Mouse (Mus musculus) midbrain, embryonic 15.5 days (tissue): Measurements from ENCODE around the gene Wipi1. TPM values are rescaled to one million over a fixed set of nuclear protein-coding genes. Genes with fewer than 3 reads are reported as not detected.

Experiments
- ATAC-seq: fragments of 200-750 bp; cut with Nextera tagmentation; replicated peaks from 2 replicates; pipeline ENCODE4 v1.8.0; 2017; ENCODE audit warnings: moderate TSS enrichment
- H3K27ac ChIP-seq: fragments of 300-500 bp; sonication (generic); 2 replicates; pipeline ENCODE4 v1.5.1; 2015; ENCODE audit warnings: mild to moderate bottlenecking, inconsistent platforms
- H3K27me3 ChIP-seq: fragments of 300-500 bp; sonication (generic); replicated peaks from 2 replicates; pipeline ENCODE4 v1.6.1; 2015; ENCODE audit warnings: inconsistent platforms
- H3K36me3 ChIP-seq: fragments of 300-500 bp; sonication (generic); replicated peaks from 2 replicates; pipeline ENCODE4 v1.6.1; 2015; ENCODE audit warnings: inconsistent platforms
- H3K4me1 ChIP-seq: fragments of 300-500 bp; sonication (generic); 2 replicates; pipeline ENCODE4 v1.6.1; 2015; ENCODE audit warnings: inconsistent platforms
- H3K4me2 ChIP-seq: fragments of 300-500 bp; sonication (generic); 2 replicates; pipeline ENCODE4 v1.6.1; 2015; ENCODE audit warnings: inconsistent platforms, mild to moderate bottlenecking, moderate library complexity
- H3K4me3 ChIP-seq: fragments of 300-500 bp; sonication (generic); 2 replicates; pipeline ENCODE4 v1.5.1; 2015; ENCODE audit warnings: mild to moderate bottlenecking, inconsistent platforms
- H3K9ac ChIP-seq: fragments of 300-500 bp; sonication (generic); 2 replicates; pipeline ENCODE4 v1.6.1; 2015; ENCODE audit warnings: mild to moderate bottlenecking, inconsistent platforms
- H3K9me3 ChIP-seq: fragments of 300-500 bp; sonication (generic); 2 replicates; pipeline ENCODE4 v1.6.1; 2016; ENCODE audit warnings: inconsistent platforms
- WGBS: fragments of 180-500 bp; shearing (Covaris S2); methylation state at CpG from one replicate; pipeline ENCODE4 v1.1.7; 2015; ENCODE audit warnings: mixed read lengths; 5-methylcytosine and 5-hydroxymethylcytosine counted together
- polyA plus RNA-seq: library from polyadenylated mRNA; unstranded; fragments of >200 nt; fragmentation: Nextera tagmentation; extraction: Ambion mirVana; gene quantifications from 2 replicates; pipeline ENCODE4 v1.2.1, GENCODE M21; 2015

Wipi1 gene
- polyA plus RNA-seq, 1 experiment from 2014 or later, result 15.2 TPM

- Histone ChIP-seq H3K9me3 (no peaks in the 10 kb centered on the region), H3K4me2 (no peak overlapping the region), H3K4me3 (no peak overlapping the region), H3K9ac (no peak overlapping the region), H3K27ac (no peak overlapping the region), H3K27me3 (0 out of 2 replicates have a peak, but pooled peaks cover 3% of the 10 kb centered on the region), H3K4me1 (peaks cover 4% of the 10 kb centered on the region; the same call in 1 of the 2 replicates), H3K36me3 (no peaks in the 10 kb centered on the region)
- no peak for ATAC-seq
- WGBS, result 83% methylated on average over 4 of the region's 4 CpGs
These were observed 4.6 kb upstream of the Wipi1 start for GRCm38 (mm10) chr11:109616352-109616751.

DNA sequence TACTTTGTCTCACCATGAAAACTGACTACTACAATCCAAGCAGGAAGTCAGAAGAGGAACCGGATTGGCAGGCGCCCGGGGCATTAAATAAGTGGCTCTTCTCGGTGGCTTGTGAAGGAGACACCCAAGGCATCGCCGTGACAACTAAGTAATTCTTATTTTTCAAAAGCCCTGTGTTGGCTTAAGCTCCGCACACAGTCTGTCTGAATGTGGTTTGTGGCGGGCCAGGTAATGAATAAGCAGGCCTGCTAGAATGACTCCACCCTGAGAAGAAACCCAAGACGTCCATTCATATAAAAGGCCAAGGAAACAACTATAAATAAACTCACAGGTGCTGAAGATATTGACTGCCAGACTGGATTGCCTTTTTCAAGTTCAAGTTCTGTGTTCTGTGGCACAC is 3.5 kb upstream of the Wipi1 start:
- 55% methylated on average over 9 of the region's 9 CpGs for WGBS
- H3K4me1 ChIP-seq, result peaks cover 9% of the 10 kb centered on the region

GRCm38 (mm10) chr11:109612871-109613529 is 1.2 kb upstream of the Wipi1 start:
- ATAC-seq, result no peak
- H3K27ac ChIP-seq, result no peak overlapping the region
- WGBS, result 63% methylated on average over 7 of the region's 7 CpGs

More for the DNA sequence above, 3.5 kb upstream of the Wipi1 start:
- H3K36me3 ChIP-seq, result no peaks in the 10 kb centered on the region
- H3K9ac ChIP-seq, result no peak overlapping the region
- 0 out of 2 replicates have a peak, but pooled peaks cover 3% of the 10 kb centered on the region for H3K27me3 ChIP-seq
- no peak overlapping the region for H3K4me2 ChIP-seq
- H3K4me3 ChIP-seq, result no peak overlapping the region
- no peak for ATAC-seq
- H3K9me3 ChIP-seq, result no peaks in the 10 kb centered on the region
- H3K27ac ChIP-seq, result no peak overlapping the region

DNA sequence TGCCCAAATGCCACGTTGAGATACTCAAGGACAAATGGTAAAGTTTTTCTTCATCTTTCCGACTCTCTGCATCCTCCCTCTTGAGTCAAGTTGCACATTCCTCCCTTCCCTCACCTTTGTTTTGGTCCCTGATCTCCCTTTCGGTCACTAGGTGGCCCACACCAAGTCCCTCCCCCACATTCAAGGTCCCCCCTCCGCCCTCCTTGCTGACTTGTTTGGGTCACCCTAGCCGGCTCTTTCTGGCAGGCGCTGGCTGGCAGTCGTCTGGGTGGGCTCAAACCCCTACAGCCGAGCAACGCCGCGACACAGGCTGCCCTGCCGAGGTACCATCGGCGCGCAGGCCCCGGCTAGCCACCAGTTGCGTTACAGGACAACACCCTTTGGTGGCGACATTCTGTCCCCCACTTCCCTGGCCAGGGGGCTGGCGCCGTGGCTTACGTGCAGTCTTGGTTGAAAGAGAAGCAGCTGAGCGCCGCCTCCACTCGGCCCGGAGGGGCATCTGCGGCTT is 918 bp downstream of the Wipi1 start:
- H3K36me3 ChIP-seq, result no peaks in the 10 kb centered on the region
- no peak for ATAC-seq
- H3K4me1 ChIP-seq, result peaks cover 19% of the 10 kb centered on the region
- H3K4me3 ChIP-seq, result peak overlapping the region; percentile 70
- H3K4me2 ChIP-seq, result peak overlapping the region; percentile 90
- H3K27me3 ChIP-seq, result 0 out of 2 replicates have a peak, but pooled peaks cover 5% of the 10 kb centered on the region
- peak overlapping the region; percentile 73 for H3K27ac ChIP-seq
- H3K9me3 ChIP-seq, result no peaks in the 10 kb centered on the region
- under 1% methylated on average over 26 of the region's 26 CpGs for WGBS
- H3K9ac ChIP-seq, result peak overlapping the region; percentile 51

More at GRCm38 (mm10) chr11:109612871-109613529, 1.2 kb upstream of the Wipi1 start:
- Histone ChIP-seq H3K36me3 (no peaks in the 10 kb centered on the region), H3K4me2 (no peak overlapping the region), H3K9ac (no peak overlapping the region), H3K4me3 (no peak overlapping the region), H3K9me3 (no peaks in the 10 kb centered on the region), H3K27me3 (0 out of 2 replicates have a peak, but pooled peaks cover 5% of the 10 kb centered on the region), H3K4me1 (peaks cover 19% of the 10 kb centered on the region)

- H3K36me3 ChIP-seq, result no peaks in the 10 kb centered on the region
- no peak for ATAC-seq
- H3K9me3 ChIP-seq, result no peaks in the 10 kb centered on the region
- peak overlapping the region; percentile 70 for H3K4me3 ChIP-seq
- WGBS, result 12% methylated on average over 9 of the region's 9 CpGs
- no peak overlapping the region for H3K27ac ChIP-seq
- peak overlapping the region; percentile 51 for H3K9ac ChIP-seq
- H3K4me2 ChIP-seq, result peak overlapping the region; percentile 90
- H3K27me3 ChIP-seq, result 0 out of 2 replicates have a peak, but pooled peaks cover 5% of the 10 kb centered on the region
- peaks cover 19% of the 10 kb centered on the region for H3K4me1 ChIP-seq
These were observed 1.5 kb downstream of the Wipi1 start for GRCm38 (mm10) chr11:109610046-109610794.

GRCm38 (mm10) chr11:109608976-109609625 is 2.7 kb downstream of the Wipi1 start:
- no peak for ATAC-seq
- H3K4me2 ChIP-seq, result no peak overlapping the region

GRCm38 (mm10) chr11:109607600-109607999 is 4.2 kb downstream of the Wipi1 start:
- no peak for ATAC-seq
- H3K4me3 ChIP-seq, result no peak overlapping the region
- no peak overlapping the region for H3K27ac ChIP-seq
- no peaks in the 10 kb centered on the region for H3K9me3 ChIP-seq
- 74% methylated on average over 6 of the region's 6 CpGs for whole genome bisulfite sequencing
- no peaks in the 10 kb centered on the region for H3K36me3 ChIP-seq
- peaks cover 19% of the 10 kb centered on the region for H3K4me1 ChIP-seq
- H3K27me3 ChIP-seq, result 0 out of 2 replicates have a peak, but pooled peaks cover 2% of the 10 kb centered on the region
- H3K9ac ChIP-seq, result no peak overlapping the region
- H3K4me2 ChIP-seq, result no peak overlapping the region

More at GRCm38 (mm10) chr11:109608976-109609625, 2.7 kb downstream of the Wipi1 start:
- Histone ChIP-seq H3K4me3 (no peak overlapping the region), H3K9ac (no peak overlapping the region), H3K9me3 (no peaks in the 10 kb centered on the region), H3K27me3 (0 out of 2 replicates have a peak, but pooled peaks cover 5% of the 10 kb centered on the region), H3K4me1 (peaks cover 19% of the 10 kb centered on the region), H3K27ac (no peak overlapping the region), H3K36me3 (no peaks in the 10 kb centered on the region)
- 66% methylated on average over 6 of the region's 6 CpGs for WGBS

GRCm38 (mm10) chr11:109598778-109599570 is 12.8 kb downstream of the Wipi1 start:
- no peak for ATAC-seq
- WGBS, result 86% methylated on average over 12 of the region's 12 CpGs
- H3K4me2 ChIP-seq, result no peak overlapping the region
- no peaks in the 10 kb centered on the region for H3K4me1 ChIP-seq
- no peaks in the 10 kb centered on the region for H3K36me3 ChIP-seq
- no peak overlapping the region for H3K27ac ChIP-seq
- H3K9me3 ChIP-seq, result no peaks in the 10 kb centered on the region
- H3K9ac ChIP-seq, result no peak overlapping the region
- no peaks in the 10 kb centered on the region for H3K27me3 ChIP-seq
- H3K4me3 ChIP-seq, result no peak overlapping the region

DNA sequence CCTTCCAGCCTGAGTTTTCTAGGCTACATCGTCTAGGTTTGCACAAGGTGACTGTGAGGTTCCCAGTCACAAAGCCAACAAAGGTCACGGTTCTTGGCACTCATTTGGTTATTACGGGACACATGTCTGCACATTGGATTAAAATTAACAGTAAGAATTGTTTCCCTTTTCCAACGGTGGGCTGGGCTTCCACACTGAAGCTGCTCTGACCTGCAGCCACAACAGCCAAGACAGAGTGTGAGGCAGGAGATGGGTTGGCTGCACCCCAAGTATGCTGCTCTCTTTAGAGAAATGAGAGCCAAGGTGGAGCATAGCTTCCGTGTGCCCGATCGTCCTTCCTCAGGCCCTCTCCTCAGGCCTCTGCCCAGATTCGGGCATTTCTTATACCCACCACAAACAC is 17.0 kb downstream of the Wipi1 start:
- 92% methylated on average over 8 of the region's 8 CpGs for WGBS
- no peak for ATAC-seq
- Histone ChIP-seq H3K4me3 (no peak overlapping the region), H3K4me1 (no peaks in the 10 kb centered on the region), H3K9me3 (no peaks in the 10 kb centered on the region), H3K27me3 (no peaks in the 10 kb centered on the region), H3K27ac (no peak overlapping the region), H3K36me3 (no peaks in the 10 kb centered on the region), H3K9ac (no peak overlapping the region), H3K4me2 (no peak overlapping the region)

DNA sequence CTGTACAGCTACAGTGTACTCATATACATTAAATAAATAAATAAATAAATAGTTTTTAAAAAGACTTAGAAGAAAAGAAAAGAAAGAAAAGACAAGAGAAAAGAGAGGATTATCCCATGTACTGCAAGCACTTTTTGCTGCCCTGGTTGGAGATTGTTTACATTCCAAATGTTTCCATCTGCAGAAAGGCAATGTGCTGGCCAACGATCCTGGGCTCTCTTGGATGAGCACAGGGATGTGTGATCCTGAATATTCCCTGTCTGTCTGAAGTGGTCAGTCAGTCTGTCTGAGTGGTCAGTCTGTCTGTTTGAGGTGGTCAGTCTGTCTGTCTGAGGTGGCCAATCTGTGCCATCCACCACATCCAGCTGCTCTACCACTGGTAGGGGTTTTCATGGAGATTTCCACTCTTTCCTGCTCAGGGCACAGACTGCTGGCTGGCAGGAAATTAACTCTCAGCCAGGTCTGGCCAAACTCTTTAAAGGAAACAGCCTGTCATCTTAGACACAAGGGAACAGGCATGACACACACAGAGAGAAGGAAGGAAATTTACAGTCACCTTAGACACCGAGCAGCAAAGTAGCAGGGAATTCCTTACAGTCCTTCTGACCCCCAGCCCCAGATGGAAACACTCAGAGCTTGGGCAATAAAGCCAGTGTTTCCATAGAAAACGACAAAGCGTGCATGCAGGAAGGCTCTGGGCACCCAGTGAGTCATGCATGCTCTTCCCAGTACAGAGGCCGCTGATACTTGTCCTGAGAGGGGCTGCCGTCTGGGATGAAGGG is 18.4 kb downstream of the Wipi1 start:
- WGBS, result 74% methylated on average over 6 of the region's 6 CpGs
- no peak for ATAC-seq

GRCm38 (mm10) chr11:109591511-109591910 is 20.3 kb downstream of the Wipi1 start:
- Histone ChIP-seq H3K9me3 (no peaks in the 10 kb centered on the region), H3K4me3 (no peak overlapping the region), H3K36me3 (no peaks in the 10 kb centered on the region), H3K4me1 (no peaks in the 10 kb centered on the region), H3K27me3 (no peaks in the 10 kb centered on the region), H3K9ac (no peak overlapping the region), H3K4me2 (no peak overlapping the region), H3K27ac (no peak overlapping the region)
- no peak for ATAC-seq
- 90% methylated on average over 4 of the region's 4 CpGs for WGBS

More for the DNA sequence above, 18.4 kb downstream of the Wipi1 start:
- no peak overlapping the region for H3K4me2 ChIP-seq
- H3K9me3 ChIP-seq, result no peaks in the 10 kb centered on the region
- H3K9ac ChIP-seq, result no peak overlapping the region
- H3K27me3 ChIP-seq, result no peaks in the 10 kb centered on the region
- no peaks in the 10 kb centered on the region for H3K4me1 ChIP-seq
- H3K27ac ChIP-seq, result no peak overlapping the region
- H3K4me3 ChIP-seq, result no peak overlapping the region
- H3K36me3 ChIP-seq, result no peaks in the 10 kb centered on the region
